Mouse (Mus musculus) lung, postnatal 0 days (tissue): ENCODE results near the gene Dck. TPM values are rescaled to one million over a fixed set of nuclear protein-coding genes. Genes with fewer than 3 reads are reported as not detected.

Experiments
- ATAC-seq: fragments of 200-750 bp; cut with Nextera tagmentation; 2 replicates; pipeline ENCODE4 v1.8.0; 2017; ENCODE audit warnings: moderate library complexity
- DNase-seq: peaks from one replicate; pipeline ENCODE4 v3.0.0-alpha.2; 2016; ENCODE audit warnings: low spot score
- H3K27ac ChIP-seq: fragments of 300-500 bp; sonication (generic); 2 replicates; pipeline ENCODE4 v1.5.1; 2014; ENCODE audit warnings: antibody characterized with exemption, mild to moderate bottlenecking, low read length, mixed read lengths
- H3K27me3 ChIP-seq: fragments of 300-500 bp; sonication (generic); replicated peaks from 2 replicates; pipeline ENCODE4 v1.6.1; 2014; ENCODE audit warnings: low read length, mixed read lengths; ENCODE audit not compliant: insufficient read depth
- H3K36me3 ChIP-seq: fragments of 300-500 bp; sonication (generic); 2 replicates; pipeline ENCODE4 v1.6.1; 2014; ENCODE audit warnings: low read length, mixed read lengths; ENCODE audit not compliant: insufficient read depth
- H3K4me1 ChIP-seq: fragments of 300-500 bp; sonication (generic); 2 replicates; pipeline ENCODE4 v1.6.1; 2014; ENCODE audit warnings: antibody characterized with exemption, low read depth, low read length, mixed read lengths; ENCODE audit not compliant: insufficient read depth
- H3K4me2 ChIP-seq: fragments of 300-500 bp; sonication (generic); replicated peaks from 2 replicates; pipeline ENCODE4 v1.6.1; 2014; ENCODE audit warnings: low read depth, mild to moderate bottlenecking, low read length, moderate library complexity, mixed read lengths
- H3K4me3 ChIP-seq: fragments of 300-500 bp; sonication (generic); 2 replicates; pipeline ENCODE4 v1.5.1; 2014; ENCODE audit warnings: low read depth, low read length
- H3K9ac ChIP-seq: fragments of 300-500 bp; sonication (generic); replicated peaks from 2 replicates; pipeline ENCODE4 v1.6.1; 2014; ENCODE audit warnings: low read depth, mild to moderate bottlenecking
- H3K9me3 ChIP-seq: fragments of 300-500 bp; sonication (generic); 2 replicates; pipeline ENCODE4 v1.6.1; 2016; ENCODE audit warnings: low read length, mixed read lengths
- CTCF ChIP-seq: IDR thresholded peaks from 2 replicates; pipeline ENCODE4 v1.5.1; 2016; ENCODE audit warnings: antibody characterized with exemption, mild to moderate bottlenecking
- EP300 ChIP-seq: IDR thresholded peaks from 2 replicates; pipeline ENCODE4 v1.6.1; 2016; ENCODE audit warnings: antibody characterized with exemption, mild to moderate bottlenecking, control low read depth
- WGBS: fragments of 180-500 bp; shearing (Covaris S2); extraction: QIAGEN DNeasy Blood & Tissue Kit; methylation state at CpG from one replicate; pipeline ENCODE4 v1.1.7; 2014; 5-methylcytosine and 5-hydroxymethylcytosine counted together
- polyA plus RNA-seq: library from polyadenylated mRNA; unstranded; fragments of >200 nt; fragmentation: Nextera tagmentation; extraction: Ambion mirVana; gene quantifications from 2 replicates; pipeline ENCODE4 v1.2.1, GENCODE M21; 2015

Gene Dck
- polyA plus RNA-seq, 1 experiment from 2014 or later = 7.2 TPM

DNA sequence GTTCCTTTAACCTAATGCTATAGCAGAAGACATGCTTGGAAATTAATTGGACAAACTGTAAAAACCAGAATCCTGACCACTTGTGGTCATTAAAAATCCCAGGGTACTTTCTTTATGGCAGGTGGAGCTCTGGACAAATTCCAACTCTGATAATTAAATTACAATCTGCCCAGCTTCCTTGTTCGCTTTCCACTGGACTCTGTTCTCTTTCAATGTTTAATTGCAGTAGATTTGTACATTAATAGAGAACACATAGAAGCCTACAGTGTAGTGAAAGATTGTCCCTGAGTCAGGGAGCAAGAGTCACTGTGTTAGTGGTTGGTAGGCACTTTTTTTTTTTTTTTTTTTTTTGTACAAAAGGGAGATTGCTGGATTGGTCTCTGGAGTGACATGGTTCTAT lies 56.7 kb downstream of the Dck start:
- H3K9ac ChIP-seq = no peak overlapping the region
- no peaks in the 10 kb centered on the region for H3K4me1 ChIP-seq
- H3K36me3 ChIP-seq = no peaks in the 10 kb centered on the region
- H3K27me3 ChIP-seq = no peaks in the 10 kb centered on the region
- 64% methylated on average over 1 of the region's 1 CpGs for WGBS
- H3K4me3 ChIP-seq = no peak overlapping the region
- no peak overlapping the region for H3K27ac ChIP-seq
- ATAC-seq (no peak), DNase-seq (no peak)
- no peak for TF ChIP-seq EP300
- TF ChIP-seq CTCF = no peak
- H3K9me3 ChIP-seq = no peaks in the 10 kb centered on the region
- no peak overlapping the region for H3K4me2 ChIP-seq

DNA sequence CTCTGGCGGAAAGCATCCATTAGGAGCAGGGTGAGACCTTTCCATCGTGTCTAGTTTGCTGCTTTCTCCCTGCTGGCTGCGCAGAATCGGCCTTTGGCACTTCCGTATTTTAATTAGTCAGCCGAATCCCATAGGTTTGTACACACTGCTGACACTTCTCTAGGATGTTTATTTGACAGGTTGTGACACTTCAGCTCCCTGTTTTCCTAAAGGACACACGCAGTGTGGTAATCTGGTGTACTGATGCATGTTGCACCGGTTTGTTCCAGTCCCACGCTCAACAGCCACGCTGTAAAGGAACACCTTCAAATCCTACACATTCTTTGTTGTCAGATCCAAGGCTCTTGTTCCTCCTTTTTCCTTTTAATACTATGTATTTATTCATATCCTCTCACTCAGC lies 60.0 kb downstream of the Dck start:
- 81% methylated on average over 10 of the region's 10 CpGs for WGBS

DNA sequence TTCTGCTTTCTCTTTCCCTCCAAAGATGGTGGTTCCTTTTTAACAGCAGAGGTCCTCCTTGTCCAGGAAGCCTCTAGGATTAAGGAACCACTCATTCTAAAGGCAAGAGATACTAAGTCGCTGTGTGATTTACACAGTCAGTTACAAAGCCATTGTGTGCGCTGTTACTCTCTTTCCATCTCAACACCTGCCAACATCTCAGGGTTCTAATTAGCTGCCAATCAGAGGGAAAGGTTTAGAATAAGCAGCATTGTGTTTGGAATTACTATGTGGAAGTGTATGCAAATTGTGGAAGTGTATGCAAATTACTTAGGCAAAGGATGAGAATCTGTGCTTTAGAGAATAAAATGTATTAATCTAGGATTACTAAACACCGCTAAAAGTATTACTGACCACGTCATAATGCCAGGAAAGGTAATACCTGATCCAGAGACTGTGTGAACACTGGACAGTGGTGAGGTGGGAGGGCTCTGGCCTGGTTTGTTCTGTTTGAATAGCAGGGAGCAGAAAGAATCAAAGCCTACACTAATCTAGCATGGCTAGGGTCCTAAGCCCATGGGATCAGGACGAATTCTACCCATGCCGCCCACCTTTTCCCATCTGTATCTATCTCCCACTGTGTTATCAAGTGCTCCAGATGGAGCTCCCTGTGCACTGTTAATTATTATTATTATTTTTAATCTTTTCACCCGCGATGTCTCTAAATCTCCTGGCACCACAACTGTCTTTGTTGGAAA lies 65.2 kb downstream of the Dck start:
- no peak overlapping the region for H3K4me3 ChIP-seq
- ATAC-seq (no peak), DNase-seq (no peak)
- no peak overlapping the region for H3K4me2 ChIP-seq
- no peak overlapping the region for H3K27ac ChIP-seq
- no peaks in the 10 kb centered on the region for H3K27me3 ChIP-seq
- no peaks in the 10 kb centered on the region for H3K36me3 ChIP-seq
- no peaks in the 10 kb centered on the region for H3K4me1 ChIP-seq
- 75% methylated on average over 8 of the region's 8 CpGs for WGBS
- TF ChIP-seq EP300 (no peak), CTCF (no peak)
- no peaks in the 10 kb centered on the region for H3K9me3 ChIP-seq
- no peak overlapping the region for H3K9ac ChIP-seq

More for the DNA sequence above, 60.0 kb downstream of the Dck start:
- TF ChIP-seq EP300 (no peak), CTCF (no peak)
- Histone ChIP-seq H3K9me3 (no peaks in the 10 kb centered on the region), H3K36me3 (no peaks in the 10 kb centered on the region), H3K4me3 (no peak overlapping the region), H3K4me1 (no peaks in the 10 kb centered on the region), H3K27me3 (no peaks in the 10 kb centered on the region), H3K4me2 (no peak overlapping the region), H3K9ac (no peak overlapping the region), H3K27ac (no peak overlapping the region)
- DNase-seq (no peak), ATAC-seq (no peak)

DNA sequence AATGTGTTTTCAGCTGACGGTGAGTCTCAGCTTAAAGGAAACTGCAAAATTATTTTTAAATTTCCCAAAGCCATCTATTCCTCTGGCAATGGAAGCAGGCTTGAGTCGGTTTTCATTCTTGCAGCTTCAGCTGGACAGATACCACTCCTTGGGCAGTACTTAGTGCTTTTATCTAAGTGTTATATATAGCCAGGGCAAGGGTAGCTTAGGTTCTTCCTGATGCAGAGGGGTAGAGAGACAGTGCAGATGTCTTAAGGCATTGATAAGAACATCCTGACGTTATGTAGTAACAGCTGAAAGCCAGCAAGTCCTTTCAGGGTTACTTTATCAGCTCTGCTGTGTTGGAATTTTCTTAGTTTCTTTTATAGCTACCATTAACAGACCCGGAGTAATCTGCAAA lies 66.1 kb downstream of the Dck start:
- no peaks in the 10 kb centered on the region for H3K27me3 ChIP-seq
- no peaks in the 10 kb centered on the region for H3K36me3 ChIP-seq
- 63% methylated on average over 4 of the region's 4 CpGs for WGBS

DNA sequence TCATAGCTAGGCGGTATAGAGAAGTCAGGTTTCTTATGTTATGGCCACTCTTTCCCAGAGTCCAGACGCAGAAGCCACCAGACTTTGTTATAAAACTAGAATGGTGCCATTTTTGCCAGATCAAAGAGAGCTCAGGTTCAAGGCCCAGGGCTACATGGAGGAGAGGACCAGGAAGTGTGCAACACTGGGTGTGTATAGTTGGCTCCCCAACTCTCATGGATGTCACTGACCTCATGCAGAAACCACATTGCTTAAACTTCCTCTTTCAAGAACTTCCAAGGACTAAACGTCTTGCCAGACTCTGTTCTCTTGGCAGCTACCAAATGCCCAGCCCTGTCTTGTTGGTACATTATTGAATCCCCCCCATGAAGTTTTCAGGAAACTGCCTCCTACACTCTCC lies 67.1 kb downstream of the Dck start:
- TF ChIP-seq EP300 = no peak
- TF ChIP-seq CTCF = no peak
- Histone ChIP-seq H3K4me2 (no peak overlapping the region), H3K27ac (no peak overlapping the region), H3K27me3 (no peaks in the 10 kb centered on the region), H3K9ac (no peak overlapping the region), H3K4me3 (no peak overlapping the region), H3K9me3 (no peaks in the 10 kb centered on the region), H3K36me3 (no peaks in the 10 kb centered on the region), H3K4me1 (no peaks in the 10 kb centered on the region)
- WGBS = 72% methylated on average over 3 of the region's 3 CpGs
- DNase-seq = peak; percentile 8
- ATAC-seq = no peak

More for the DNA sequence above, 66.1 kb downstream of the Dck start:
- ATAC-seq (no peak), DNase-seq (no peak)
- Histone ChIP-seq H3K9me3 (no peaks in the 10 kb centered on the region), H3K4me3 (no peak overlapping the region), H3K9ac (no peak overlapping the region), H3K4me1 (no peaks in the 10 kb centered on the region), H3K27ac (no peak overlapping the region), H3K4me2 (no peak overlapping the region)
- no peak for TF ChIP-seq EP300
- TF ChIP-seq CTCF = no peak

Other genes starting within 250 kb of the Dck start
- 0.19 TPM in 1 of 2 replicates, not detected in the other for gene Jchain, start 237.1 kb upstream of the Dck start, polyA plus RNA-seq
- gene Utp3, start 210.5 kb upstream of the Dck start, polyA plus RNA-seq = 36.4 and 44.0 TPM in 2 replicates
- 7.5 and 8.4 TPM in 2 replicates for gene Rufy3, start 200.0 kb upstream of the Dck start, polyA plus RNA-seq
- gene Grsf1, start 88.8 kb upstream of the Dck start, polyA plus RNA-seq = 45.4 and 46.0 TPM in 2 replicates
- 9.7 and 10.8 TPM in 2 replicates for gene Mob1b, start 44.1 kb upstream of the Dck start, polyA plus RNA-seq
- gene Slc4a4, start 121.8 kb downstream of the Dck start, polyA plus RNA-seq = 2.9 and 4.0 TPM in 2 replicates